Mouse (Mus musculus) left cerebral cortex, postnatal 4 days (tissue): ENCODE results near the gene Plek2. TPM values are rescaled to one million over a fixed set of nuclear protein-coding genes. Genes with fewer than 3 reads are reported as not detected.

Source experiments
- DNase-seq: peaks from one replicate; pipeline ENCODE4 v3.0.0-alpha.2; 2022
- intact Hi-C: fragments of 180-260 bp; cut with DNase I; formaldehyde crosslinking; loops from one replicate; pipeline ENCODE4 v1.15.1; 2025
- total RNA-seq, 2 experiments: library from RNA; stranded (reverse); gene quantifications; 2 replicates each; pipeline ENCODE4 v1.2.3; 2021

Gene Plek2
- total RNA-seq, 2 experiments from 2014 or later: 0.81 to 0.88 TPM

DNA sequence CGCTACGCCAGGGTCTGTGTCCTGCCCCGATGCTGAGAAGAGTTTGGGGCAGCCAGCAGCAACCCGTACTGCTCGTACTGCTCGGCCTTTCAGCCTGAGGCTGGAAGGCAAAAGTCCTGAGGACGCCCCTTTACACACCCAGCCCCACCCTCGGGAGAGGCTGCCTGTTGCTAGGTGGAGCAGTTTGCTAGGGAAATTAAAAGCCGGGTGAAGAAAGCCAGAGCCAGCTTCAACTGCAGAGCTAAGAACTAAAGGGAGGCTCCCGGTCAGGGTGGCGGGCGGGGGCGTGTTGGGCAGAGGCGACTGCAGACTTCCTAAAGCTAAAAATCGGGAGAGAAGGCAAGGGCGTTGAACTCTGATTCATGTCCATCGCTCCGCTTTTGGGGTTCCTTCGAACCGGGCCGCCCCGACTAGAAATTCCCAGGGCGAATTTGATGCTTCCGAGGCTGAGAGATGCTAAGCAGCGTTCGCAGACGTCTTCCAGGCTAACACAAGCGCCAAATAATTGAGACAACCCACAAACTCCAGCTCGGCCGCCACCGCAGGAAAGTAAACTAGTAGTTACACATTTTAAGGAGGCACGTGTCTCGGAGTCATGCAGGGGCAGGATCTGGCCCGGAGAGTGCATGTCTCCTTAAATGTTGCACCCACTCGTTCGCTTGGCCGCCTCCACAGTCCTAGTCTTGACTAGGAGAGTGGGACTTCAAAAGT lies 5.1 kb upstream of the Plek2 start:
- no peak for DNase-seq
- intact Hi-C loops: no loop called here

DNA sequence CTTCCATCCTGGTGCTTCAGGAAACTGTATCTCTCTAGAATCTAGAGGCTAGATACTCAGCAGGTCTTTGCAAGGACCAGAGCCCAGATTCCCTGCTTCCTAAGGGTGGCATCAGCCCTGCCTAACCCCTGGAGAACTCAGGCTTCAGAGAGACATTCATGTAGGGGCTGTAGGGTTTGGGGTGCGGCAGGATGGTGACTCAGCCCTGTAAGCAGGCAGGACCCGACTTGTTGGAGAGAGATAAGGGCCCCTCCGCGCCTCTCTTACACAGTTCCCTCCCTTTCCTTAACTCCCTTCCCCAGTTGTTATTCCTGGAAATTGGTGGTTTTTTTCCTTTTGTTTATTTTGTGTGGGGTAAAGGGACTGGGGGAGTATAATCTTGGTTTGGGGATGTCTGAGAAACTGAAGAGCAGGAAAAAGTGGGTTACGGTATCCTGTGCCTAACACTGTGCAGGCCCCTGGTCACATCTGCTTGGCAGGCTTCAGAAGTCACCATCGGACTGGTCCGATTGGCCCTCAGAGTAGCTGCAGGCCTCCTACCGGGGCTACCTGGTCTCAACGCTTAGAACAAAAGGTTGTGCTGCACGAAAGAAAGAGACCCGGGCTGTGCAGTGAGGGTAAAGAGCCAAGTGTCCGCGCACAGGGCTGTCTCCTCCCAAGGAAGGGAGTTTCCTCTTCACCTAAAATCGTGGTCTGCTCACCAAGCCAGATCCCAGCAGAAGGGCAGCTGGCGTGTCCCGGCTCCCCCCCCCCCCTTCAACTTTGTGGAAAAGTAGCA lies 4.1 kb upstream of the Plek2 start:
- intact Hi-C loops: no loop called here

DNA sequence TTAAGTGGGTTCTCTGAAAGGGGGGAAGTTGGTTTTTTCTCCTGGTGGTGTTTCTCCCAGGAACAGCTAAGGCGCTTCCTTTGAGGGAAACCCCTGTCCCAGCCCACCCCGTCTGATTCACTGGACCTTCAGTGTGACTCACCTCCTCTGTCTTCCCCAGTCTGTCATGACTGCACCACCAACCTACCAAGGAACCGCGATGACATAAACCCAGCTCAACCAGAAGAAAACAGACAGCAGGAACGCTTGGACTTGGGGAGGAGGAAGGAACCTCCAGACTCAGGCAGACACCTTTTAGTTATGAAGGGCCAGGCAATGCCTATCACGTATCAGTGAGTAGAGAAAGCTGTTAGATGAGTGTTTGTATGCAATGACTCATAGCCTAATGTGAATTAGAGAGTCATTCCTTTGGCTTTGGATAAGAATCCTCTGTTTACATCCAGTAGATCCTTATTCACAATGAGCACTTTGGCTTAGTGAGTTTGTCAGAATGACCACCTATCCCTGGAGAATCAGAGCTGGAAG lies 1.4 kb upstream of the Plek2 start:
- DNase-seq: no peak
- intact Hi-C loops: no loop called here

More for the DNA sequence above, 4.1 kb upstream of the Plek2 start:
- no peak for DNase-seq

DNA sequence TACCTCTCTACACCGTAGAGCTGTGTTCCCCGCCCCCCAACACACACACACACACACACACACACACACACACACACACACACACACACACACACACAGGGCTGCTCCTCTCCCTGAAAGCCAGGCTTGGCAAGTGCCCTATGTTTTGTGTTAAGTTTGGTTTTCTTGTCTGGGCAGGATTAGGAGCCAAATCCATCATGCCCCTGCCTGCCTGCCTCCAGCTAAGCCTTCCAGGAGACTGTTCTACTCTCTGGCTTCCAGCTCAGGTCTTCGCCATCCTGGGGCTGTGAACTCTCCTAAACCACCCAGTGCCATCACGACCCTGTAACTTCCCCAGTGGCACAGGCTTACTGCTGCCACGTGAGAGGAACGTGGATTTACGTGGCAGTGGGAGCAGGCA lies 2.3 kb downstream of the Plek2 start:
- DNase-seq: no peak
- intact Hi-C loops: no loop called here

DNA sequence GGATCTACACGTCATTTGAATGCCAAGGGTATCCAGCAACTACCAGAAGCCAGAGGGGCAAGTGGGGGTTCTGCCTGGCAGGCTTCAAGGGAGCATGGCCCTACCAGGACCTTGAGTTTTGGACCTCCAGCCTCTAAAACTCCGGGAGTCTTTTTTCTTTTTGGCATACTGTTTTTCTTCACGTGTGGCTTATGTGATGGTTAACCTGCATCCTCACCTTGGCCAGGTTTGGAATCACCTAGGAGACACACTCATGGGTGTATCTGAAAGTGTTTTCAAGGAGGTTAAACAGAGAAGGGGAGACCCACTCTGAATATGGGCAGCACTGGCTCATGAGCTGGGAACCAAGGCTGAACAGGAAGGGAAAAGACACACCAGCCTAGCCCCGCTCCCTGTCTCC lies 3.5 kb downstream of the Plek2 start:
- intact Hi-C loops: no loop called here
- no peak for DNase-seq

DNA sequence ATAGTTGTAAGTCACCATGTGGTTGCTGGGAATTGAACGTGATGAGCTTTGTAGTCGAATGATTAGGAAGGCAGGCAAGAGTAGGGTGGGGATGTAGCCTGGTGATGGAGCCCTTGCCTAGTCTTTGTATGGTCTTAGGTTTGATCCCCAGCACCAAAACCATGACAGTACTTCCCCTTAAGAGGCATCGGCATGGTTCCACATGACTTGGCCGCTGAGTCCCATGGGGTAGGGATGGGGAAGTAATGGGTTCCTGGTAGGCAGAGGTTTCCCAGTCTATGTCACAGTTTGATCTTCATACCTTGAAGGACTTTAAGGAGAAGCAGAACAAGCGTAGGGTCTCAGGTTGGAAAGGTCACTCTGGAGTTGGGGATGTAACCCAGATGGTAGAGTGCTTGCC lies 5.3 kb downstream of the Plek2 start:
- intact Hi-C loops: no loop called here
- no peak for DNase-seq

DNA sequence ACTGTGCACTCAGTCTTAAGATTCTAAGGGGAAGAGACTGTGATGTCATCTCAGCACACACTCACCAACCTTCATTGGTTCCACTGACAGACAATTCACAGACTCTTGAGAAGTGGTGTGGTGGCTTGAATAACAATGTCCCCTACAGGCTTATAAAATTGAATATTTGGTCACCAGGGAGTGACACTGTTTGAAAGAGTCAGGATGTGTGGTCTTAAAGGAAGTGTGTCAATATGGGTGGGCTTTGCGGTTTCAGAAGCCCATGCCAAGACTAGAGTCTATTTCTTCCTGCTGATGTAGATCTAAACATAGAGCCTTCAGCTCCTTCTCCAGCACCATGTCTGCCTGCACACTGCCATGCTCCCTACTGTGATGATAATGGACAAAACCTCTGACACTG lies 8.9 kb downstream of the Plek2 start:
- intact Hi-C loops: no loop called here
- DNase-seq: no peak

DNA sequence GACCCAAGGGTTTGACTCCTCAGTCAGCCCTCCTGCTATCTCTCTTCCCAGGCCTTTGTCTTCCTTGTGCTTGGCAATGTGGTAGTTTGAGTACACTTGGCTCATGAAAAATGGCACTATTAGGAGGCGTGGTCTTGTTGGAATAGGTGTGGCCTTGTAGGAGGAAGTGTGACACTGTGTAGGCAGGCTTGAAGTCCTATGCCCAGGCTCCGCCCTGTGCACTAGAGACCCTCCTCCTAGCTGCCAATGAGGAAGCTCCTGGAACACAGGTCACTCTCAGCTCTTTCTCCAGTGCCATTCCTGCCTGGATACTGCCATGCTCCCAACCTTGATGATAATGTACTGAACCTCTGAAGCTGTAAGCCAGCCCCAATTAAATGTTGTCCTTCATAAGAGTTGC lies 15.6 kb downstream of the Plek2 start:
- intact Hi-C loops: no loop called here
- no peak for DNase-seq

DNA sequence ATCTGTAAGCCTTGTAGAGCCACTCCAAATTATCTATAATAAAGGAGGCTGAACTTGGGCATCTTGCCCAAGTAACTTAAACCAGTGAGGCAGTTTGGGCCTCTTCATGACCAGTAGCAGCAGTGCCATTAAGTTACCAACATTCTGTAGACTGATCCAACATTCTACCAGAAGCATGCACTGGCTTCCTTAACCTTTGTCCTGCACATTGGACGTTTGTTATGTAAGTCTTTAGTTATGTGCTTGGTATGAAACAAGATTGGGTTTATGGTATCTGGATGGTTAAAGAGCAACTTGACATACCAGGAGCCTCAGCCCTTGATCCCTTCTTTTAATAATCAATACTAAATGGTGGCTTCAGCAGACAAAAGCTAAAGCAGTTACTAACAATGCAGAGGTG lies 16.7 kb downstream of the Plek2 start:
- no peak for DNase-seq
- intact Hi-C loops: no loop called here

DNA sequence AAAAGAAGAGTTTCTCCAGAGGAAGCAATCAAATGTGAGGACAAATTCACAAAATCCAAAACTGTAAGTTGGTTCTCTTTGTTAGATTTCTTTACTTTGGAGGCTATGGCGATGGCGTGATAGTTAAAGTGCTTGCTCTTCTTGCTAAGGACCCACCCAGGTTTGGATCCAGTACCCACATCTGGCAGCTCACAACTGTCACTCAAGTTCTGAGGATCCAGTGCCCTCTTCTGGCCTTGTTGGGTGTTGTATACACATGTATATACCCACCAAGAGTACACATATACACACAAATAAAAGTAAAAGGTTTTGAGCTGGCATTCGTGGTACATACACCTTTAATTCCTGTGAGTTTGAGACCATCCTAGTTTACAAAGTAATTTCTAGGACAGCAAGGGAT lies 32.2 kb downstream of the Plek2 start:
- intact Hi-C loops: no loop called here
- no peak for DNase-seq

DNA sequence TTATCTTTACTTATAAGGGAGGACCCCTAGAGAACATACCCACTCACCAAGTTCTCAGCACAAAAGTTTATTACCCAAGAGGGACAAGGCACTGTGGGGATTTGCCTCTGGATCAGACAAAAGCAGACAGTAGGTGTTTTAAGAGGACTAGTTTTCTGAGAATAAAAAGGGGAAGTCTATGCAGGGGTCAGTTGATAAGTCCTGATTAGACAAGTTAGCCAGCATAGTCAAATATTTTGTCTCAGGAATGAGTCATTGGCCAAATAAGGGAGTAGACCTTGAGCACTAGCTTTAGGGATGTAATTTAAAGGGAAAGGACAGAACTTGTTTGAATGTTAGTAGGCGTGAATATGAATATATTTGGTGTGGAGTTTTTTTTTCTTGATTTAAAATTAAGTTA lies 38.6 kb downstream of the Plek2 start:
- intact Hi-C loops: loop anchor here (10.0 kb wide), 1 partner anchor 643 kb away; the partner anchor contains the start of gene Gphn
- DNase-seq: no peak

DNA sequence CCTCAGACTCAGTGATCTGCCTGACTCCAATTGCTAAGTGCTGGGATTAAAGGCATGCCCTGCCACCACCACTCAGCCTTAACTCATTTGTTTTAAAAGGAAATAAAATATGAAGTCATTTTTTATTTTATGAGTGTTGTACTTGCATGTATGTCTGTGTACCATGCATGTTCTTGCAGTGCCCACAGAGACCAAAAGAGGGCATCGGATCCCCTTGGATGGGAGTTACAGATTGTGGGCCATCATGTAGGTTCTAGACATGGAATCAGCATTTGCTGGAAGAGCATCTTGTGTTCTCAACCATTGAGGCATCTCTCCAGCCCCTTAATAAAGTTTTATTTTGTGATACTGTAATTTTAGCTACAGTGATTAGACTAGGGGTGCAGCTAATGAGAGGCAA lies 41.3 kb downstream of the Plek2 start:
- DNase-seq: no peak
- intact Hi-C loops: loop anchor here (10.0 kb wide), 1 partner anchor 641 kb away; the partner anchor contains the start of gene Gphn

DNA sequence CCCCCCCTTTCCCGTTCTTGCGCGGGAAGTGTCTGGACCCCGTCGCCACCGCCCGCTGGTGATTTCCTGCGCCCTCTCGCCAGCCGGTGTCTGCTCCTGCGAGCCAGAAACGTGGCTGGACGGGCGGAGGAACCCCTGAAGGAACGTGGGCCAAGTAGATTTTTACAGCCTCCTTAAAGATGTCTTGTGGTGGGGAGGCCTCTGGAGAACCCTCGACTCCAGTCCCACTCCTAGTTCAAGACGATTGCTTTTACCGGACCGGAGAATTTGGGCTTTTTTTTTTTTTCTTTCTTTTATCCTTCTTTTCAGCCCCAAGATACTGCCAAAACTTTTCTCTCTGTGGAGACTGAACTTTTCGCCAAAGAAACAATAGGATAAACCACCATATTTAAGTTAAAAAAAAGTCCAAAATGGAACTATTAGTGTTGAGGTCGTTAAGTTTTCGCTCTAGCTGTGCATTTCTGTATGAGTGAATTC lies 44.5 kb downstream of the Plek2 start:
- intact Hi-C loops: loop anchor here (10.0 kb wide), 1 partner anchor 637 kb away; the partner anchor contains the start of gene Gphn
- DNase-seq: no peak

DNA sequence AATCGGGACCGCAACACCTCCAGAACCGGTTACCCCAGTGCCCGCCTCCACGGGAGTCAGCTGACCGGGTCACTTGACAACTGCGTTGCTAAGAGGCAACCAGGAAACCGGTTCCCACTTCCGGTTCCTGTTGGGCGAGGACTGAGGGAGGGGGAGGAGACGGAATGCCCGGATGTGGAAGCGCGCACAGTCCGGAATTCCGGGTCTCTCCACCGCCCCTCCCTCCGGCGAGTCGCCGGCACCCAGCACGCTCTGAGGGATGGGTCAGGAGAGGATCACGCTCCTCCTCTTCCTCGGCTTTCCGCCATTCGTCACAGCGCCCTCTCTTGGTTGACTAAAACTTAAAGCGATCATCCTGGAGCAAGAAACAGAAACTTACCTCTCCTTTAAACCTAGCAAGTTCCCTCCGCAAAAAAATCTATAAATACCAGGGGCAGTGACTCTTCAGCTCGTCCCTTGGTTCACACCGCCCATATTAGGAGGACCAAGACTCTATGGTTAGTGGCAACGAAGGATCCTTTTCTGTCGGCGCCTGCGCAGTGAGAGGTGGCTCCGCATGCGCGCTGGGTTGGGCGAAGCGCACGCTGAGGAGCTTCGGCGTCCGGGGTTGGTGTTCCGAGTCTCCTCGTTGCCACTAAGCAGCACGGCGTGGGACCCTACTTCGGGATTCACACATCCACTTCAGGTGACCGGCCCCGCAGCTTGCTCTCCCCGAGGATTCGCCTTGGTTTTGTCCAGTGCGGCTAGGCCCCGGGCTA lies 45.1 kb downstream of the Plek2 start, which contains the start of the genes Atp6v1d and Eif2s1:
TSS of gene Atp6v1d (minus strand) at position 143 of the 758 bp plus-strand sequence.
TSS of gene Eif2s1 (plus strand) at position 324 of the 758 bp plus-strand sequence.
- DNase-seq: peak; percentile 99
- intact Hi-C loops: loop anchor here (10.0 kb wide), 1 partner anchor 637 kb away; the partner anchor contains the start of gene Gphn

DNA sequence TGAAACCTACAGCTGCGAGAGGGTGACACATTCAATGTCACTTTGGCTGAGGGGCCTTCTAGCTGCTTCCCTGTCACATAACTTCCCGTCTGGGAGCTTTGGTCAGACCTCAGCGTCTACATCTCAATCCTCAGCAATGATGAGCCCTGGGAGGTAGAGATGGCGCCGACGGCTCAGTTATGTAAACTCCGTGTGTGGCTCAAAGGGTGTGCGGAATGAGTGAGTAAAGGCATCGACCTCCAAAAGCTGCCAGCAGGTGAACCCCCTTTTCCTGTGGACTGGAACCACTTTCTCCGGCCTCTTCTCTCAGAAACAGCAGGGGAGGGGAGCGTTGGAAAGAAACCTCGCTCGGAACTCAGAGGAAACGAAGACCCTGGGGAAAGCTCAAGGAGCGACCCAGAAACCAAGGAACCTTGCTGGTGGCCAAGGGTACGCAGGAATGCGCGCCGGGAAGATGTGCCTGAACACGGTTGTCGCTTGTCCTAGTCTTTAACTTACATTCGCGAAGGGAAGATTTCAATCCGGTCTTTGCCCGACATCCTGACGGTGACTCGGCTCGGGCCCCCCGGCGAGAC lies 45.8 kb downstream of the Plek2 start:
- no peak for DNase-seq
- intact Hi-C loops: loop anchor here (10.0 kb wide), 1 partner anchor 636 kb away; the partner anchor contains the start of gene Gphn

DNA sequence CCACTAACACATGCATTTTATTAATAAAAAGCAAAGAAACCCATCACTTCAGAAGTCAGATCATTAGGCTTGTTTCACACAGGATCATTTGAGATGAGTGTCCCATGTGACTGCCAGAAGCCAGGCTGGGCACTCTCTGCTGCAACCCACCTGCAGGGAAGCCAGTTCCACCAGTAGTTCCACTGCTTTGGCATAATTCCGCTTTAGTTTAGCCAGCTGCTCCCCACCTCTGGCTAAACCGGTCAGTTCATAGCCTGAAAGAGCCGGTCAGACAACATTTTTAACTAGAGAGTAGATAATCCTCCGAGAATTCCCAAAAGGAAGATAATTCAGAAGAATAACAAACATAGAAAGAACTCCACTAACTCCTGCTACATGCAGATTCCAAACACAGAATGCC lies 58.5 kb downstream of the Plek2 start:
- no peak for DNase-seq
- intact Hi-C loops: no loop called here

DNA sequence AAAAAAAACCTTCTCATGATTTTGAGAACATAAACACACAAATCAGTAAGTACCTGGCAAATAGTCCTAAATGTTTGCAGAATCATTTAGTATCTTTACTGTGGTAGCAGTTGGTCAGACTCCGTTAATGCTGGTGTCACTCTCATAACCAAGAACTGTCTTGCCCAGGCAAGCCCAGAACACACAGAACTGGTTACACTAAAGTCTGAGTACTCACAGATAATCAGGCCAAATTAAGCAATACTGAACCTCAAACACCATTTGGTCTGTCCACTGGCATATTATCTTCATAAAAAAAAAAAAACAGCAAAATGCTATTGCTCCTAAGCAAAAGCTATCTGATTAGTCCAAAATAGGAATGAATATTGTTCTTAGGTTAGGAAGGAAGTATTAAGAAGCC lies 64.3 kb downstream of the Plek2 start:
- intact Hi-C loops: no loop called here
- DNase-seq: no peak

DNA sequence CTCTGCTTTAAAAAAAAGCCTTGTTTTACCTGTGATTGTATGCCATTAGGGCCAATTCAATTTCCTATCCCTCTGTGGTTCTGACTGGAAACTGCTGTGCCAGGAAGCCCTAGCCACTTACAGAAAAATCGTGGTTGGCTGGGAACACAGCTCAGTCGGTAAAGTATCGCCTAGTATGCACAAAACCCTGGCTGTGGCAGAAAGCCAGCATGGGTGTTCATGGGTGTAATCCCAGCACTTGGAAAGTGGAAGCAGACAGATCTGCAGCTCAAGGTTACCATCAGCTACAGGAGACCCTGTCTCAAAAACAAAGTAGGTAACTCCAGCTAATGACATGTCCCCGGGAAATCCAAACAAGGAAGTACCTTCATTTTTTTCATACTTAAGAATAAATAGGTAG lies 66.9 kb downstream of the Plek2 start:
- intact Hi-C loops: no loop called here
- DNase-seq: peak; percentile 22
